Mouse (Mus musculus) adipocyte (in vitro differentiated cells): Measurements from ENCODE around the gene Copb1.
A peak's percentile ranks its signal among the peaks of the same experiment; 100 is the strongest.

ENCODE experiments used
- DNase-seq: peaks from one replicate; pipeline ENCODE4 v3.0.0-alpha.2; 2016; ENCODE audit warnings: low spot score

Gene Copb1

DNA sequence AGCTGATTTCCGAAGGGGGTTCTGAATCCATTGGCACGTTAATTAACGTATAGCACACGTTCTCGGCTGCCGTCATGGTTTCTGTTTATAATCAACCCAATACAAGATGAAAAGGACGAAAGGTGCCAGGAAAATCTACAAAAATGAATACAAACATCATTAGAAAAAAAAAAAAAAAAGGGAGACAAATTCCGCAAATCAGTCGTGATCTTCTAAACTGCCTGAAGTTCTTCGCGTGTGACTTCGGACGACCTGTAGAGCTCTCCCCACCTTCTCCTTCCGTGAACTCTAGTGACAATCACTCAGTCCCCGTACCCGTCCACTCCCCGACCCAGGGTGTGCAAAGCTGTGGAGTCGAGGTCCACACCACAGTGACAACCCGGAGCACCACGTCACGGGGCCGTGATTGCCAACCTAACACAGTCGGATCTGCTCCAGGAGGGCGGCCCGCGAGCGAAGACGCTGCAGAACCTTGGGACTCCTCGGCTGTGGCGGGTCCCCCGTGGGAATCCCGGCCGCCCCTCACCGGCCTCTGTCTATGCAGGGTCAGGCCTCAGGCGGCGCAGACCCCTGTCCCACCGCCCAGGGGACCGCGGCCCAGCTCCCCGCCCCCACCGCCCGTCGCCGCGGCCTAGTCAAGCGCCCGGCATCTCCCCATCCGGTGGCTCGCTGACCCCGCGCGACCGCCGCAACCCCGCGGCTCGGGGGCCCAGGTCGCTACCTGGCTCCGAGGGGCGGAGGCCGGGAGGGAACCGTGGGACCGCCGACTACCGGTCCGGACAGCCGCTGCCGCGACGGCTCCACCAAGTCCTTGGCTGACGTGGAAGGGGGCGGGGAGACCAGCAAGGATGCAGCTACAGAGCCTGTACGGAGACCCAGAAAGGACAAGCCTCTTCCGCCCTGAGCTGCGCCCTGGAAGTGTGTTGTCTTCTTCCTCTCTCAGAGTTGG lies at the start of gene Copb1:
TSS of gene Copb1 (minus strand) at position 827 of the 949 bp plus-strand sequence.
- peak; percentile 89 for DNase-seq

DNA sequence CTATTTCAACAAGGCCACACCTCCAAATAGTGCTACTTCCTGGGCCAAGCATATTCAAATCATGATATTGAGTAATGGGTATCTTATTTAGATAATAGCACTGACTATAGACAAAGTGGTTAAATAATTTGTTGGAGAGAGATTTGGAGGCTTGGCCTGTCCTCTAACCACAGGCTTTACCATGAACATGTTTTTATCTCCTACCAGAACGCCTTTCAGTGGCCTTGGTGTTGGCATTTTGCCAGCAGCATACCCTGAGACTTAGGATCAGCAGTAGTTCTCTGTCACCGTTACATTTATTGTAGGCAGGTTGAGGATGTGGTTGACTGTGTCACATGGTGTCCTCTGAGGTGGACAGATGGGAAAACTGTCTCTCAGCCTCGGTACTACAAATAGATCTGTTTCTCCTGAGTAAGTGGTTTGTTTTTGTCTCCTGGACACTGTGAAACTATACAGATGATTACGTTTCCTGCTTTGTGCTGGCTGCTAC lies 46.8 kb upstream of the Copb1 start:
- DNase-seq = no peak

DNA sequence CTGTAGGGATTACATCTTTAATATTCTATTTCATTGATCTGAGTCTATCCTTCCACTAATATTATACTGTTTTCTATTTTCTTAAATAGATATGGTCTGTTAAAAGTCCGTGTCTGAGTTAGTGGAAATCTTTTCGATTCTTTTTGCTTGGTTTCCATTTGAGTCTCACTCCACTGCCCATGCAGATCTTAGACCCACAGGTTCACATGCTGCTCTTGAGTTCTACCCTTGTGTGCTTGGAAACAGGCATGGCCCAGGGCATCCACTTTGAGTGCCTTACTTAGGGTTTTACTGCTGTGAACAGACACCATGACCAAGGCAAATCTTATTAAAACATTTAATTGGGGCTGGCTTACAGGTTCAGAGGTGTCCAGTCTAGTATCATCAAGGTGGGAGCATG lies 46.3 kb upstream of the Copb1 start:
- DNase-seq = no peak

DNA sequence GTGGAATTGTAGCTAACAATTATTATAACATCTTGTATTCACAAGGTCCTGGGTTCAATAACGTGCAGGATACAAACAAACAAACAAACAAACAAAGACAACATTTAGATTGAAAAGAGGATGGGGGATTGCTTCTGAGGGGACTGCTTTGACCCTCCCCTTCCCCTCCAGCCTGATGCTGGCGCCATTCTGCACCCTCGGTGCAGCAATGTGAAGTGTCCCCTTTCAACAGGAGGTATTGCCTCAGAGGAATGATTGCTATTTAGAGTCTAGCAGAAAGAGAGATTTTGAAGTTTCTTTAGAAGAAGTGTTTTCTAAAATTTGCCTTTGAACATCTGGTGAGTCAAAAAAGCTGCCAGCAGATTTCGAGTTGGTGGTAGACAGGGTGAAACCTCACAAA lies 44.7 kb upstream of the Copb1 start:
- no peak for DNase-seq

DNA sequence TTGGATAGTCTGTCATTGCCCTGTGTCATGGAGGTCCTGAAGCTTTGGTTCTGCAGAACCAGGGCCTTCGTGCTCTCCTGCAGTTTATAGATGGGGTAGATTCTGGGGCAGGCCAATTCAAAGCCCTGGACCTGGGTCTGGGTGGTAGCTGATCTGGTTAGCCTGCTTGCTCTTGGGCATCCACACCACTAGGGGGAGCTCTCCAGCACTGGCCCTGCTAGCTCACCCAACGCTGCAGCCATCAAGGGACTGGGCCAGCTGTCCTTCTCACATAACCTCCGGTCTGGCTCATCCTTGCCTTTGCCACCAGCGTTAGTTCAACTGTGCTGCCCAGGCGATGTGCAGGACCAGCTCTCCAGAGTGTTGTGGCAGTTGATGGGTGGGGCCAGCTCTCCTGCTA lies 40.2 kb upstream of the Copb1 start:
- peak; percentile 36 for DNase-seq

DNA sequence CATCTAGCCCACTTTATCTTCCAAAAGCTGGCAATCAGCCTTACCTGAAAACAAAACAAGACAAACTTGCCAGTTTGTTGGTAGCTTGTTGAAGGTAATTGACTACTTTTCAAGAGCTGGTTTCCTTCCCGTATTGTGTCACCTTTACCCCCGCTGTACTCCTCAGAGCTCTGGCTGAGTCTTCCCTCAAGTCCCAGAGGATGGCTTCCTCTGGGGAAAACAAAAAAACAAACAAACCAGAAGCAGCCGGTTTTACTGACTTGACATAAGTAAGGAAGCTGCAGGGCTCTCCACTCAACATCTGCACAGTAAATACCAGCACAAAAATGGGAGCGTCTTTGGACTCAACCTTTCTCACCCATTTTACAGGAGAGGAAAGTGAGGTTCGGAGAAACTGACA lies 39.4 kb upstream of the Copb1 start:
- peak; percentile 75 for DNase-seq

DNA sequence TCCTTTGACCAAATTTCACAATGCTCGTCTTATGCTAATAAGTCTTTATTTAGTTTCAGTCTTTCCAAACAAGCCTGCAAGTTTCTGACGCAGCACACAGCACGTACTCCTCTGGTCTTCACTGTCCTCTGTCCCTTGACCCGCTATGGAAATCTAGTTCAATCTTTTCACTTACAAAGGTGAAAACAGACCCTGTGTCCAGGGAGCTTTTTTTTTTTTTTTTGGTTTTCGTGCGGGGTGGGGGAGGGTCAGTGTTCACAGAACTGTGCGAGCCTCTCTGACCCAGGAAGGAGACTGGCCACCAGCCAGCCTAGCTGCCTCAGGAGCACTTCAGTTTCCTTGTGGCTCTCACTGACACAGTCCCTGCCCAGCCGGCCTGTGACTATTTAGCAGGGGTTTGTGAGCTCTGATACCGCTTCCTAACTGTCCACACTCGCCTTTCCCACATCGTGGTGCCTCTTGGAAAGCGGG lies 38.0 kb upstream of the Copb1 start:
- peak; percentile 95 for DNase-seq

DNA sequence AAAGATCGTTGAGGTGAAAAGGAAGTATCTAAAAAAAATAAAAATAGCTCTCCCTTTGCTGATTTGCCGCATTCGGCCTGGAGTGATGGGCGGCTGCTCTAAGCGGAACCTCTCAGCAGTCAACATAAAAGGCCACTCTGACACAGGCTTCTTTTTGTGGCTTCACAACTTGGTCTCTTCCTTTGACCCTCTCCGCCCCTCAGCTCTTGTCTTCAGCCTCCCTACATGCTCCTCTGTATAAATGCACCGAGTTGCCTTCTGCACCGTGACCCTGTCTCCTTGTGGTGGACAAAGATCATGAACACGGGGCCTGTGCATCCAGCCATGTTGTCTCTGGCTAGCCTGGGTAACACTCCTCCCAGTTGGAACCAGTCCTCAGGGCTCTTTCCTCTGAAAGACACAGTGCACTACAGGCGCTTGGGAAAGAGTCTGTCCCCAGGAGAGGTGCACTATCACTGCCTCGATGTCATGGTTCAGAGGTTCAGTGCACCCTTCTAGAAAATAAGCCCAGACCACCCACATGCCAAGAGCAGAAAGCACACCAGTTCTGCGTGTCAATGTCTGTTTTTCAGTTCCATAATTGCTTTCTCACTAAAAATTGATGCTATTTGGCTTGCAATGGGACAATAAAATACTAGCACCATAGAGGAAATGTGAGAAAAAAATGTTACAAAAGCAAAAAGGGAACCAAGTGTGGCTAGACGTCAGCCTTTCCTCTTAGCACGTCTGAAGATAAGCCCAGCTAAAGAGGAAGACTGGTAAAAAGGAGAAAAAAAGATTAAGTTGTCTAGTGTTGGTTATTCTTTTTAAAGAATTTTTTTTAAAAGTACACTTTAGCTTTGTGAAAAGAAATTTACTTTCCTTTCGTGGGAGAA lies 37.2 kb upstream of the Copb1 start:
- DNase-seq = peak; percentile 93

DNA sequence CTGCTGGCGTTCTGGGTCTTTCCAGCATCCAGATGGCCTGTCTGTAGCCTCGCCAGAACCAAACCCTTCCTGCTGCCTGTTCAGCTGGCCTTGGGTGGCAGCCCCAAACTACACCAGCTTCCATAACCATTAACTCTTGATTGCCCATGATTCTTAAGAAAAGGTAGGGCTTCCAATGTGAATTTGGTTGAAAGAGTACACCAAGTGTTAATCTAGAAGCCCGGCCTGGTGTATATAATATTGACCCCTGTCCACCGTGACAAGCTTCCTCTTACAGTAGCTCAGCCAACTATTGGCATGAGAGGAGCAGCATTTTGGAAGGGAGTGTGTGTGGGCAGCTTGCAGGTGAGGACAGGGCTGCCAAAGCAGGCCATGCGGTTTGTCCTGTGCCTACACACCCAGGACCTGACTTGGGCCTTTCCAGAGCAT lies 35.6 kb upstream of the Copb1 start:
- peak; percentile 51 for DNase-seq

DNA sequence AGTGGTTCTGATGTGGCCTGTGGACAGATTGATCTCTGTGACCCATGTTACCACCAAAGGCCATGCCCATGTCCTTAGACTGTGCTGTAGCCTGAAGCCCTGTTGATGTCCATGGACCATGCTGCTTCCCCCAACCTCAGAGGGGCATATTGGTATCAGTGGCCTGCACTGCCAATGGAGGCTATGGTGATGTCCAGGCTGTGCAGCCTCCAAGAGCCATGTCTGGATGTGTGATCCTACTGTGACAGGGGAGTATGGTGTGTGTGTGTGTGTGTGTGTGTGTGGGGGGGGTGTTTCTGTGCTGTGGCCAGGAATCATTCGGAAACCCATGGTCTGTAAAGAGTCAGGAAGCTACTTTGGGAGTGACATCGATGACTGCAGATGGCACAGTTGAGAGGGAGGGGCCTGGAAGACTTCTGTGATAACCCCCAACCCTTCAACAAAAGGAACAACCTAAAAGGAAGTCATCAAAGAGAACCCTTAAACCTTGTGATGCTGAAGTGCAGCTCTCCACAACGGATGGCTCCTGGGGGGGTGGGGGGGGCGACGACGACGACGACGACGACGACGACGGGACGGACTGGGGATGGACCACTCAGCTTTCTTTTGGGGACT lies 29.9 kb upstream of the Copb1 start:
- DNase-seq = no peak

DNA sequence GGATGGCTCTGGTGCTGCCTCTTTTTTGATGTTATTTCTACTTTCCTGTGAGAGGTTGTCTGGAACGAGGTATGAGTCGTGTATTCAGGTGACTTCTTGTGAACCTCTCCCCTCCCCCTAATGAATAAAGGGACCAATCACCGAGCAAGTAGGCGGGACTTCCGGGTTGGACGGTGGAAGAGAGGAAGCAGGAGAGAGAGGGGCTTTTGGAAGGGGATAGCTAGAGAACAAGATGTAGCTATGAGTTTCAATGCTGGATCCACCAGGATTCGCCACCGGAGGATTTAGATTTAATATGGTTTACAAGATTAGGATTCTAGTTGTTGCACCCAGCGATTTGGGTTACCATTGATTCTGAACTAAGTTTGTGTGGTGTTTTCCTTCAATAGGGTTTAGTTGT lies 28.5 kb upstream of the Copb1 start:
- DNase-seq = no peak

DNA sequence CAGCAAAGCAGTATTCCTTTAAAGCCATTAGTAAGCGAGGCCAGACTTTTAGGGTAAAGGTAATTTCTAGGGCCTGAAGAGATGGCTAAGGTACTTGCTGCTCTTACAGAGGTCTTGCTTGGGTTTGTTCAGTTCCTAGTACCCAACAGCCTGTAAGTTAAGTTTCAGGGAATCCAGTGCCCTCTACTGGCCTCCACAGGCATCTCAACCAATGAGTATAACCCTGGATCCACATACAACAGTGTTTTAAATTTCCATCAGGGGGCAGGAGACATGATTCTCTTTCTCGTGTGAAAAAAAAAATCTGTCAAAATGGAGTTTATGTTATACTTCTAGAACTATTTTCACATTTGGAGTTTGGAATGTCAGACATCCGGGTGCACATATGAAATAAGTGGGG lies 27.2 kb upstream of the Copb1 start:
- peak; percentile 54 for DNase-seq

DNA sequence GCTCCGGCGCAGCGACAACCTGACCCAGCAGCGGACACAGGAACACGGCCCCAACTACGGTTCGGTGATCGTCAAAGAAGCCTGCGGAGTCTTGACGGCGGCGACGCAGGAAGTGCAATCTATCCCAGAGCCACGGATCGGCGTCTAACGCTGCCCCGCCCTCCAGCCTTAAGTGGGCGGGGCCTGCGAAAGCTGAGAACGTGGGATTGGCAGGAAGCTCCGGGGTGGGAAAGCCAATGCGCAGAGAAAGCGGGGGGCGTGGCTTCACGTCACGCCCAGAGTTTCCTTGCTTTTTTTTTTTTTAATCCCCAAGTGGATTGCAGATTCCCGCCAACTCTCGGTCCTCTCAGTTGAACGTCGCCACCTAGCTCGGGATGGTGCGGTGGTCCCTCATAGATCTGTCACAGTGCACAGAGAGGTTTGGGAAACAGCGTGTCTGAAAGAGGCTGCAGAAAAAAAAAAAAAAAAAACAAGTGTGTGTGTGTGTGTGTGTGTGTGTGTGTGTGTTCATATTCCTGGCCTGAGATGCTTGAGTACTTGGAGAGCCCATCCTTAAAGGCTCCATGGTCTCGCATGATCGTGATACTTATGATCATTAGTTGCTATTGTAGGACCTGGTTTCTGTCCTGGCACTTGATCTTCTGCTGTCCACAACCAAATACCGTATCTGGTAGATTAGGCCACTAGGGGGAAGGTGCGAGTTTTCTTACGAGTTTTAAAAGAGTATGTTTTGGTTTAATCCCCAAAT lies 21.7 kb upstream of the Copb1 start, which contains the start of gene Psma1:
TSS of gene Psma1 (minus strand) at position 114 of the 748 bp plus-strand sequence.
- peak; percentile 97 for DNase-seq

DNA sequence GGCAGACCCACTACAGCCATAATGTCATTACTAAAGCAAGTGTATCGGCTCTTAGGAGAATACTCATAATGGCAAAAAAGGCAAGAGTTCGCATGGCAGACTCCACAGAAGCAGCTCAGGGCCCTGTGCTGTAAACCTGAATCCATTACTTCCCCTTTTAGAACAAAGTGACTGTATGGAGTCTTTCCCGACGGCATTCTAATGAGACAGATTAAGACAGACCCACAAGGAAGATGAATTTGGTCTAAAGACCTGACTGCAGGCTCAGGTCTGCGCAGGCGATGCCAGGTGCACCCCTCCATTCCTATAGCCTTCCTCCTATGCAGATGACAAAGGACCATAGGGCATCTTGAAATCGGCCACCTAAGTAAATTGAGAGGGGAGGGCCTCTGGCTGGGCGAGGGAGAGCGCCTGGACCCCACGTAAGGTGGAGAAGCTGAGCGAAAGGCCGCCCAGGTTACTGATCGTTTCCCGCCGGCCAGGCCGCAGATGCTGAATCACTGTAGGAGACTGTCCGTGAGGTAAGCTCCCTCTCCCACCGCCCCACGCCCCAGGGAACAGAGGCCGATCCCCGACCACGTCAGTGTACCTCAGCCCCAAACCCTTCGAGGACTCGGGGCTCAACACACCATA lies 21.0 kb upstream of the Copb1 start:
- DNase-seq = no peak

DNA sequence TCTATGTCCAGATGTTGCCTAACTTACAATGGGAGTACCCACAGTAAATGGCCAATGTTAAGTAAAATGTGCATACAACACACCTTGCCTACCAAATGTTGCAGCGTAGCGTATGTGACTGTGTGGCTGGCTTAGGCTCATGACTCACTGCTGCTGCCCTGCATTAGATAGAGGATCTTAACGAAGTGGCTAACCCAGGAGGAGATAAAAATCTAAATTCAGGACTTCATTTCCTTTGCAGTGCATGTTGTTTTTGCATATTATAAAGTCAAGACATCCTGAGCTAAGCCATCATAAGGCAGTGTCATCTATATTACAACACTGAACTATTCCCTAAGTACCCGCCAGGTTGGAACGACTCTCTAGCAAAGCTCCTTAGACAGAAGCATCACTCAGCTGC lies 13.9 kb upstream of the Copb1 start:
- no peak for DNase-seq

DNA sequence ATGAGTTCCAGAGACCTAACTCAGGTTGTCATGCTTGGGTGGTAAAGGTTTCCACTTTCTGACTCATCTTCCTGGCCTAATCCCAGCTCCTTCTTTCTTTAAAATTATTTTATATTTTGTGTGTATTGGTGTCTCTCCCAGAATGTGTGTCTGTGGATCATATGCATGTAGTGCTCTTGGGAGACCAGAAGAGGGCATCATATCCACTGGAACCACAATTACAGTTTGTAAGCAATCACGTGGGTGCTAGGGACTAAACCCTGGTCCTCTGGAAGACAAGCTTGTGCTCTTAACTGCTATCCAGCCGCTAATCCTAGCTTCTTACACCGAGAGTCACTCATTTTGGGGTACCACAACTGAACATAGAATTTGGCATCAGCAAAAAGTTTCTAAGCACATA lies 2.8 kb downstream of the Copb1 start:
- no peak for DNase-seq

DNA sequence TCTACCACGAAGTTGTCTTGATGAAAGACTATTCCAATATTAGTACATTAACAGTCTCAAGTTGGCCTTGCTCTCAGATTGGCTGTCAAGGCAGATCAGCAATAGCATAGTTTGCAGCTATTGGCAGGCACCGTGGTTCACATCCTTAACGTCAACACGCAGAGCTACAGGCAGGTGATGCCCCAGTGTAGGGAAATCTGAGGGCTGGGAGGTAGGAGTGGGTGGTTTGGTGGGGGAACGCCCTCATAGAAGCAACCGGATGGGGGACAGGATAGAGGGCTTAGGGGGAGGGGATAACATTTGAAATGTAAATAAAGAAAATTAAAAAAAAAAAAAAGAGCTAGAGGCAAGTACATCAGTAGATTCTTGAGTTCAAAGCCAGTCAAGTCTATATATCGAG lies 20.5 kb downstream of the Copb1 start:
- DNase-seq = no peak

DNA sequence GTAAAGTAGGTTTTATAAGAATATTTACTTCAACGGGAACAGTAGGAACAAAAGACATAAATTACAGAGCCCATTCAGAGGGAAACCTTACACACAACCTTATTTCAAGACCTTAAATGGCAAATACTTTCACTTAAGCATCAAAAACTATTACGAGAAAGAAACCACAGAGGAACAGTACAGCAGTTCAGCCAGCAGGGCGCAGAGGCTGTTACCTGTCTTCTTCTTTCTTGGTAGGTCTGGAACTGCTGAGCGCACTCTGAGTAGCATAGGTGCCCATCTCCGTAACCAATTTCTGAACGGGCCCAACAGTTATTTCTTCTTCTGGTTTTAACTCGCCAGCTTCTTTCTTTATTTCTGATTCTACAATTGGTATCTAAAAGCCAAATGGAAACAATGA lies 21.5 kb downstream of the Copb1 start:
- no peak for DNase-seq

DNA sequence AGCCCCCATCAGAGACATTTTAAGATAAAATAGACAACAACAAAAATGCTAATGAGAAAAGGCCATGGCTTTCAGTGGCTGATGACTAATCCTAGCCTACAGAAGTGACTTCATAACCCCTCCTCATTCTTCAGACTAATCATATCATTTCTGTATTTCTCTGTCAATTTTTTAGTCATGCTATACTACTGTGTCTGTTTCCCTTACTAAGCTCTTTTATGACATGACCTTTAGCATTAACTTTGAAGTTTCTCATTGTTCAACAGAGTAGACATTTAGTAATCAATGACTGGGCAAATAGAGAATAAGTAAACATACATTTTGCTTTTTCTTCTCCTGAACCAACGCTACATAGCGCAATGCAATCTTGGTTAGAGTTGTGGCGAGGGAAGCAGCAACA lies 22.7 kb downstream of the Copb1 start:
- DNase-seq = no peak

DNA sequence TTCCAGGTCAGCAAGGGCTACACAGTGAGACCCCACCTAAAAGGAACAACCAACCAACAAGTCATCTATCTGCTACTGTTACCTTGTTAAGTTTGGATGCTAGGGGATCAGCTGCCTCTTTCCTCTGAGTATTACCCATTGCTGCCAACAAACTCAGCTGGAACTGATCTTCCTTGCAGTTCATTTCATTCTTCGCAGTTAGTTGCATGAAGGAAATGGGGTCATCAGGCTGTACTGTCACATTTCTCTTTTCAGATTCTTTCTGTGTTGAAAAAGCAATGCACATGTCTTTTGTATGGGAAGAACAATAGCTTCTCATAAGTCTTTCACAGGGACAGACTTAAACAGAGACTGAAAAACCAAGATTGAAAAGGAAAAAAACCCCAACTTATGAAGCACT lies 28.0 kb downstream of the Copb1 start:
- DNase-seq = no peak

DNA sequence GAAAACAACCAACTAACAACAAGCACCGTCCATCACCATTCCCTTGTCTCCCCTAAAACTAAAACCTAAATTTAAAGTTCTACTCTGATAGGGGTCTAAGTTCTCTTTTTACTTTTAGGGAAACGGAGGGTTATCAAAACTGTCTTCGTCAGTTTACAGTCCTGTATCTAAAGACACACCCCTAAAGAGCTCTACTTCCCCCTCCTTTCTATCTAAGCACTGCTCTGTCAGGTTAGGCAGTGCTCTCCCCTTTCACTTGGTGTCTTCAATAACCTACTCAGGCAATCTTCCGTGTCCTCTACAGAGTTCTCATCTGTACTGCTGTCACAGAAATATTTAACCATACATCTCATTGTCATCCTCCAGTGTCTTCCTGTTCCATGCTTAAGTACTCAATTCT lies 34.1 kb downstream of the Copb1 start:
- DNase-seq = no peak
